Mouse (Mus musculus): Measurements from ENCODE around the gene Tmem198b. TPM values are rescaled to one million over a fixed set of nuclear protein-coding genes. Genes with fewer than 3 reads are reported as not detected.
A peak's percentile ranks its signal among the peaks of the same experiment; 100 is the strongest.

Gene Tmem198b
- polyA plus RNA-seq, 1 experiment from 2014 or later = 14.2 TPM

GRCm38 (mm10) chr10:128772895-128773294 lies 31.3 kb downstream of the Tmem198b start:
- H3K9me3 ChIP-seq (replicated peaks; ENCODE audit: control insufficient read depth, low read length) = no peaks in the 10 kb centered on the region
- no peaks in the 10 kb centered on the region for H3K36me3 ChIP-seq (replicated peaks; ENCODE audit: control insufficient read depth, insufficient read depth, low read depth, low read length)
- WGBS = 78% methylated on average over 2 of the region's 2 CpGs
- H3K27me3 ChIP-seq (ENCODE audit: control insufficient read depth, insufficient read depth, low read length) = no peaks in the 10 kb centered on the region
- H3K27ac ChIP-seq (replicated peaks; ENCODE audit: low read depth, low read length) = no peak overlapping the region
- no peaks in the 10 kb centered on the region for H3K4me1 ChIP-seq (ENCODE audit: control insufficient read depth, insufficient read depth, low read length)
- peak; percentile 20 for DNase-seq (ENCODE audit: low spot score)
- no peak overlapping the region for H3K4me2 ChIP-seq (ENCODE audit: low read depth, low read length)
- no peak overlapping the region for H3K4me3 ChIP-seq (ENCODE audit: low read depth, low read length)
- H3K9ac ChIP-seq (replicated peaks; ENCODE audit: low read length) = no peak overlapping the region
- ATAC-seq (replicated peaks; ENCODE audit: insufficient number of reproducible peaks, low FRiP score, low TSS enrichment, low read depth) = no peak

Other genes with a start within 250 kb of the Tmem198b start
- gene Pa2g4, start 238.4 kb downstream of the Tmem198b start, polyA plus RNA-seq (2014; fragmentation: Nextera tagmentation; extraction: Ambion mirVana) = 268 and 270 TPM in 2 replicates
- gene Erbb3, start 214.7 kb downstream of the Tmem198b start, polyA plus RNA-seq (2014; fragmentation: Nextera tagmentation; extraction: Ambion mirVana) = 10.2 and 10.6 TPM in 2 replicates
- 765 and 782 TPM in 2 replicates for gene Rps26, start 177.6 kb downstream of the Tmem198b start, polyA plus RNA-seq (2014; fragmentation: Nextera tagmentation; extraction: Ambion mirVana)
- gene Ikzf4, start 158.4 kb downstream of the Tmem198b start, polyA plus RNA-seq (2014; fragmentation: Nextera tagmentation; extraction: Ambion mirVana) = 3.5 and 4.9 TPM in 2 replicates
- 12.2 and 15.1 TPM in 2 replicates for gene Suox, start 130.3 kb downstream of the Tmem198b start, polyA plus RNA-seq (2014; fragmentation: Nextera tagmentation; extraction: Ambion mirVana)
- gene Rab5b, start 108.1 kb downstream of the Tmem198b start, polyA plus RNA-seq (2014; fragmentation: Nextera tagmentation; extraction: Ambion mirVana) = 71.6 and 74.3 TPM in 2 replicates
- gene Pmel, start 100.2 kb downstream of the Tmem198b start, polyA plus RNA-seq (2014; fragmentation: Nextera tagmentation; extraction: Ambion mirVana) = 28.7 and 68.1 TPM in 2 replicates
- gene Cdk2, start 99.3 kb downstream of the Tmem198b start, polyA plus RNA-seq (2014; fragmentation: Nextera tagmentation; extraction: Ambion mirVana) = 135 and 146 TPM in 2 replicates
- gene Dgka, start 59.5 kb downstream of the Tmem198b start, polyA plus RNA-seq (2014; fragmentation: Nextera tagmentation; extraction: Ambion mirVana) = 5.9 and 8.0 TPM in 2 replicates
- 45.9 TPM in 2 replicates for gene Pym1, start 56.5 kb downstream of the Tmem198b start, polyA plus RNA-seq (2014; fragmentation: Nextera tagmentation; extraction: Ambion mirVana)
- 0.21 and 0.24 TPM in 2 replicates for gene Mmp19, start 13.5 kb downstream of the Tmem198b start, polyA plus RNA-seq (2014; fragmentation: Nextera tagmentation; extraction: Ambion mirVana)
- gene Dnajc14, start 308 bp downstream of the Tmem198b start, polyA plus RNA-seq (2014; fragmentation: Nextera tagmentation; extraction: Ambion mirVana) = 33.8 and 35.0 TPM in 2 replicates
- gene Sarnp, start 13.0 kb upstream of the Tmem198b start, polyA plus RNA-seq (2014; fragmentation: Nextera tagmentation; extraction: Ambion mirVana) = 279 and 318 TPM in 2 replicates
- gene Ormdl2, start 17.3 kb upstream of the Tmem198b start, polyA plus RNA-seq (2014; fragmentation: Nextera tagmentation; extraction: Ambion mirVana) = 47.7 and 48.0 TPM in 2 replicates
- gene Gdf11, start 87.3 kb upstream of the Tmem198b start, polyA plus RNA-seq (2014; fragmentation: Nextera tagmentation; extraction: Ambion mirVana) = 10.5 and 10.9 TPM in 2 replicates
- gene Cd63, start 96.6 kb upstream of the Tmem198b start, polyA plus RNA-seq (2014; fragmentation: Nextera tagmentation; extraction: Ambion mirVana) = 324 and 334 TPM in 2 replicates
- 9.2 and 11.4 TPM in 2 replicates for gene Rdh5, start 118.5 kb upstream of the Tmem198b start, polyA plus RNA-seq (2014; fragmentation: Nextera tagmentation; extraction: Ambion mirVana)
- 196 and 213 TPM in 2 replicates for gene Bloc1s1, start 119.7 kb upstream of the Tmem198b start, polyA plus RNA-seq (2014; fragmentation: Nextera tagmentation; extraction: Ambion mirVana)
- gene Itga7, start 129.4 kb upstream of the Tmem198b start, polyA plus RNA-seq (2014; fragmentation: Nextera tagmentation; extraction: Ambion mirVana) = 2.3 and 2.7 TPM in 2 replicates
- gene Mettl7b, start 156.6 kb upstream of the Tmem198b start, polyA plus RNA-seq (2014; fragmentation: Nextera tagmentation; extraction: Ambion mirVana) = not detected in 2 replicates
- gene Olfr9, start 185.1 kb upstream of the Tmem198b start, polyA plus RNA-seq (2014; fragmentation: Nextera tagmentation; extraction: Ambion mirVana) = not detected in 2 replicates
- gene Olfr763, start 206.4 kb upstream of the Tmem198b start, polyA plus RNA-seq (2014; fragmentation: Nextera tagmentation; extraction: Ambion mirVana) = not detected in 2 replicates
- gene Olfr764-ps1, start 235.5 kb upstream of the Tmem198b start, polyA plus RNA-seq (2014; fragmentation: Nextera tagmentation; extraction: Ambion mirVana) = not detected in 2 replicates
- not detected in 2 replicates for gene Olfr765, start 245.6 kb upstream of the Tmem198b start, polyA plus RNA-seq (2014; fragmentation: Nextera tagmentation; extraction: Ambion mirVana)

Data from embryonic facial prominence, embryonic 11.5 days (tissue).